Mouse (Mus musculus): ENCODE data around the gene Islr.

The Islr gene

DNA sequence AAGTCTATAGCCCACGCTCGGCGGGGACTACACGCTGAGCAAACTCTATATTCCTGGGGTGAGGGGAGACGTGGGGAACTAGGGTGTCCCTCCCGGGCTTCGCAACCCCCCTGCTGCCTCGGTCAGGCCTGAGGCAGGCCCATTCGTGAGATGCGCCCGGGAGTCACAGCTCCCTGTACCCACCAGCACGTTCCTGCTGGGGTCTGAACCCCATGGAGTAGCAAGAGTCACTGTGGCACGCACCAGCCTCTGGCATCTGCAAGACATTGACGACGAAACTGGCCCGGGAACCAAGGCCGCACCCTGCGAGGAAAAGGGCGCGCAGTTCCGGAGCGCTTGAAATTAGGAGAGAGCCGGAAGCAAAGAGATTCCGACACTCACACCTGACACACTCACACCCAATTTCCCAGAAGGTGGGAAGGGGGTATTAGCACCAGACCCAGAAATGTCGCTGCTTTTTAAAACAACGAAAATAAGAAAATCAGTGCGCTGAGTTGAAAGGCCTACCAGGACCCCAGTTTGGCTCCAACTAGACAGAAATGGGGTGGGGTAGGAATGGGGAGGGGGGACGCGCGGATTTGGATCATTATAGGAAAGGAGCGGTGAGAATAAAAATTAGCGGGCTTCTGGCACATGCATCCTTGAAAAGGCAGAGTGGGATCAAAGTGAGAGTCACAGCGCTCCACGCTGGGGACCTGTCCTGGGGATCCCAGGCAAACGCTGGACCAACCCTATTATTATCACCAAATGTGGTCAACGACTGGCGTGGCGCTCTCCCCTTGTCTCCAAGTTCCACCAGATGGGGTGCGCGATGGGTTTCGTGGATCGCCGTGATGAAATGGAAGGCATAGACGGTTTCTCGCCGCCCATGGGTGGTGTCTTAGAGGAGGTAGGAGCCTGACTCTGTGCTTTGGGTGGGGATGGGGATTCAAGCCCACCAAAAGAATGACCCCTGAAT is 7.2 kb downstream of the Islr start:
- DNase-seq: no peak

GRCm38 (mm10) chr9:58196141-58196540 is 8.0 kb downstream of the Islr start:
- no peak for DNase-seq

- DNase-seq: no peak
Measured at GRCm38 (mm10) chr9:58195671-58196070, 8.4 kb downstream of the Islr start.

DNA sequence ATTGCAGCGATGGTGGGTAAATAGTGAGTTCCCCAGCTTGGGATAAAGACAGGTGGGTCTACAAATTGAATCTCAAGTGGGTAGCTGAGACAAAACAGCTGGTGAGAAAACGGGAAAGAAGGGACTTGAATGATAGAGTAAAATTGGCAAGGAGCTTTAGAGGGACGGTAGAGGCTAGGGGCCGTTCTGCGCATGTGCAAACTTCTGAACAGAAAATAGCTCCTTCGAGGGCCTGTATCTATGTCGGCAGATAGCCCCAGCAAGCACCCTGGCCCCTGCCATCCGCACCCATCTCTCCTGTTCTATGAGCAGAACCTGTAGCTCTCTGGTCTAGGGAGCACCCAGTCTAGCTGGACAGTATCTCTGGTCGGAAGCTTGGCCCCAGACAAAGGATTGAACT is 9.9 kb downstream of the Islr start:
- no peak for DNase-seq

DNA sequence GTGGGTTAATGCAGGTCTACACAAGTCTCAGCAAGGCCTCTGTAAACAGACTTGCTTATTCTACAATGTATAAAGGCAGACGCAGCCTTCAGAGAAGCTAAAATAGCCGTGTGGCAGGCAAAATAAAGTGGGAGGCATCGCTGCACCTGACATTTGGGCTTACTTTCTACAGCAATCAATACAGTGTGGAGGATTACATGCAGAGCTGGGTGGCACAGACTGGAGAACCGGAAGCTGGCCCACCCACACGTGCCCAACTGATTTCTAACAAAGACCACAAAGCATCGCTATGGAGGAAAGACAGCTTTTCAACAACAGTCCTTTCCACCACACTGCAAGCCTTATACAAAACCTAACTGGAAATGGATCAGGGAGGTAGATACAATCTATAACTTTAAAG is 19.6 kb downstream of the Islr start:
- no peak for DNase-seq

GRCm38 (mm10) chr9:58179390-58179789 is 24.7 kb downstream of the Islr start:
- DNase-seq: no peak

GRCm38 (mm10) chr9:58177165-58177564 is 26.9 kb downstream of the Islr start:
- no peak for DNase-seq

GRCm38 (mm10) chr9:58175745-58176487 is 28.2 kb downstream of the Islr start:
- DNase-seq: no peak

DNA sequence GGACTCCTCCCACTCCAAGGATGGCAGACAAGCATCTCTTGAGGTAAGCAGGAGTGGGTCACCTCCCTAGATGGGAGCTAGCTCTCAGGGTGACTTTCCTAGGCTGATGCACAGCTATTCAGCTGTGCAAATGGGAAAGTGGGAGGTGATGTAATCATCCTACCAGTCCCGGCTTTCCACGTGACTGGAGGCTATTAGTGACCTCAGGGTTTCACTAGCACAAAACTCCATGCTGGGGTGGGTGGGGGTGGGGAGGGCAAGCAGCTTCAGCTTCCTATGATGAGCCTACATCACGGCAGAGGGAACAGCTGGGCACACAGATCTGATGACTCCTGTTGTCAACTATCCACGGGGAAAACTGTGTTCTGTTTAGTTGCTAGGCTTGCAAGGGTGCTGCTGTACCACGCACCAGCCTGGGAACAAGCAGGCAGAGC is 29.3 kb downstream of the Islr start:
- DNase-seq: no peak

DNA sequence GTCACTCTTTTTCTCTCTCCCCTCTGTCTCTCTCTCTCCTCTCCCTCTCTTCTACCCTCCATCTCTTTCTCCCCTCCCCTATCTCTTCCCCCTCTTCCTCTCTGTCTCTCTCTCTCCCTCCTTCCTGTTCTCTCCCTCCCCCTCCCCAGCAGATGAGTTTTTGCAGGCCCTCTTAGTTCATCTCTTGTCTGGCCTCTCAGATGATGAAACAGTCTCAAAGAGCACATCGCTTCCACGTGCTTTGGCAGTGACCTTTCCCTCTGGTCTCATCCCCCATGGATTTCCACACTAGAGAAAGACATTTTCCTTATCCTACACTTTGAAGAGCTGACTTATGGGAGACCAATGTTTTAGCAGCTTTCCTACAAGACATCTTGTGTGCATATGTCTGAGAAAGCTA is 31.2 kb downstream of the Islr start:
- DNase-seq: no peak

DNA sequence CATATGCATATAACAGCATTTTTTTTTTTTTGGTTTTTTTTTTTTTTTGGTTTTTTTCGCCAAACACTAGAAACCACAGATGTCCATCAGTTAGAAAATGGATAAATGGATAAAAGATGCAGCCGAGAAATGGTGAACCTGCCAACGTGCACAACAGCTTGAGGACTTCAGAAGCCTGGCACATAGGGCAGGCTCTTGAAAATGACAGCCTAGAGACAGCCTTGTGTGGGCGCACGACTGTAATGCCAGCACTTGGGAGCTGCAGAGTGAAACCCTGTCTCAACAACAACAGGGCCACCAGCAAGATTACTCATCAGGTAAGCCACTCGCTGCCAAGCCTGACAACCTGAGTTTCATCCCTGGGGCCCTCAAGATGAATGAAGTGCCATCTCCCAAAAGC is 34.7 kb downstream of the Islr start:
- DNase-seq: no peak

DNA sequence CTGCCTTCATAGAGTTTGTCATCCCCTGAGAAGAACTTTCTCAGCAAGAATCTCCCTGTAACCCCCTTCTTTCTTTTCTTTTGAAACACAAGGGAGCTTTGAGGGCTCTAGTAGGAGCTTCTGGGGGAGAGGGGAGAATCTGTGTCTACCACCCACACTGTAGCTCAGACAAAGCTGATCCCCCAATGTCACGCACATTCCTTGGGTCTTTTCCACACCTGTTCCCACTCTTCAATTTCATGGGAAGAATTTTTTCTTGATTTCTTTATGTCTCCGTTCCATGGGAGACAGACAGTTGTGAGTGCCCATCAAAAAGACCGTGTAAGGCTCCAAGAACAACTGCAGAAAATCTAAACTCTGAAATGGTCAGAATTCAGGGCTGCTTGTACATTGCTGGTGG is 35.2 kb downstream of the Islr start:
- DNase-seq: no peak

- no peak for DNase-seq
Measured at GRCm38 (mm10) chr9:58165779-58166178, 38.3 kb downstream of the Islr start.

GRCm38 (mm10) chr9:58163146-58163545 is 41.0 kb downstream of the Islr start:
- DNase-seq: no peak

- no peak for DNase-seq
Measured at GRCm38 (mm10) chr9:58162173-58162572, 41.9 kb downstream of the Islr start.

GRCm38 (mm10) chr9:58160315-58160714 is 43.8 kb downstream of the Islr start:
- DNase-seq: no peak

- DNase-seq: no peak
Measured at GRCm38 (mm10) chr9:58159855-58160254, 44.3 kb downstream of the Islr start.

DNA sequence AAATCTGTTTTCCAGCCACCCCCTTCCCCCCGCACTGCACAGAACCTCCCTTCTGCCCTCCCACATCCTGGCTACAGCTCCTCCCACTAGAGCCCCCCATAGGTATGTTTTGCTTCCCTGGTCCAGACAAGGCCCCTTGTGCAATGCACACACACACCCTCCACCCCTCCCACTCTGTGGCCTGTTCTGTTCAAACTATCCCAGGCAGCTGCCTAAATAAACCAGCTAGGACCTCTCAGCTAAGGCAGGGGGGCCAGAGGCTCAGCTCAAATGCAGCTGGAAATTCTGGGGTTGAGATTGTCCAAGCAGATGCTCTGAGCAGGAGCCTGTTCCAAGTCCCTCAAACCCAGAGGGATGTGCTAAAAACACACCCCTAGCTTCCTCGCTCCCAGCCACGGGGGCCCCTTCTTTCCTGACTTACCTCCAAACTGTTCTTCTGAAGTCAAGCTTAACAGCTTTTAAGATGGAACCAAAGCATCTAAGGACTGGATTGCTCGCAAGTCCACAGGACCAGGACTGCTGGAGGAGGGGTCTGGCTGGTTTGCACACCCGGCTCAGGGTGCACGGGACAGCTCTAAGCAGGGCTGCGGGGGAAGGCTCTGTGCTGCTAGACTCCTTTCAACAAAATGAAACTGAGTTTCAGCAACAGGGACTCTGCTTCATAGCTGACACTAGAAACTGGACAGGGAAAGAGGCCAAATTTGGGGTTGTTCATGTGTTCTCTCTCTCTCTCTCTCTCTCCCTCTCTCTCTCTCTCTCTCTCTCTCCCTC is 45.4 kb downstream of the Islr start:
- no peak for DNase-seq

GRCm38 (mm10) chr9:58157838-58158237 is 46.3 kb downstream of the Islr start:
- DNase-seq: no peak

GRCm38 (mm10) chr9:58156819-58157560 is 47.1 kb downstream of the Islr start:
- DNase-seq: no peak

DNA sequence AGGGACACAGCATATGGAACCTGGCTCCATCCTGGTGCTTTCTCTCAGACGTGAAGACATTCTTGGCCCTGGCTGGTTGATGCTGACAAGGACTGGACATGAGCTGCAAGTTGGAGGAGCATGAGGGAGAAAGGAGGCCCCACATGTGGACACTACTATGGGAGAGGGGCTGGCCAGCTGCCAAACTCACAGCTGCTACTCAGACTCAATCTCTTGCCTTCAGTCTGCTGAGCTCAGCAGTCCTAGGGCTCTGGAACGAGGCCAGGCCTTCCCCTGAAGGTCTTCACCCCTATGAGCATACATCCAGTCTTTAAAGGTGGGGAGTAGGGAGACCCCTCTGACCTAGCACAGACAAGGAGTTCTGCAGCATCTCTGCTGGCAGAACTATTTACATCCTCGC is 48.7 kb downstream of the Islr start:
- peak in 1 of 2 experiments; percentile 41 for DNase-seq

DNA sequence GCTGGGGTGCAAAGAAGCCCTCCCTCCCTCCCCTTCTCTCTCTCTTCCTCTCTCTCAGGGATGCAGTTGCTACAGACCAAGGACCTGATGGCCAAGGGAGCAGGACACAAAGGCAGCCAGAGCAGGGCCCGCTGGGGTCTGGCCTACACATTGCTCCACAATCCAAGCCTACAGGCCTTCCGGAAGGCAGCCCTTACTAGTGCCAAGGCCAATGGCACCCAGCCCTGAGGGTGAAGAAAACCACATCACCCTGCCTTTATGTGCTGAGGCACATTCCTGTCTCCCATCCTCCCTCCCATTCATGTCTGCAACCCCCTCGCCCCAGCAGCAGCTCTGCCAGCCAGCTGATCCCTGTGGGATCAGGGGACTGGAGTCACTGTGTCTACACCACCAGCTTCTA is 51.0 kb downstream of the Islr start:
- DNase-seq: no peak
